Mouse (Mus musculus): ENCODE measurements around the gene Anks1b.

- TF ChIP-seq CTCF (IDR thresholded peaks at IDR 0.05; ENCODE audit: extremely low read depth, insufficient read depth, insufficient read length, insufficient replicate concordance): no peak
- no peak for TF ChIP-seq POLR2A (IDR thresholded peaks at IDR 0.05; ENCODE audit: low read depth, low read length)
These were observed 798.8 kb downstream of the Anks1b start for GRCm38 (mm10) chr10:90672135-90672534.
